Mouse (Mus musculus) heart, postnatal 0 days (tissue): ENCODE results near the gene Tmem184b.

Experiments used
- CTCF ChIP-seq: IDR thresholded peaks from 2 replicates; pipeline ENCODE4 v1.5.1; 2016; ENCODE audit warnings: antibody characterized with exemption, control low read depth, low read depth
- EP300 ChIP-seq: IDR thresholded peaks from 2 replicates; pipeline ENCODE4 v1.6.1; 2016; ENCODE audit warnings: antibody characterized with exemption, low read depth

DNA sequence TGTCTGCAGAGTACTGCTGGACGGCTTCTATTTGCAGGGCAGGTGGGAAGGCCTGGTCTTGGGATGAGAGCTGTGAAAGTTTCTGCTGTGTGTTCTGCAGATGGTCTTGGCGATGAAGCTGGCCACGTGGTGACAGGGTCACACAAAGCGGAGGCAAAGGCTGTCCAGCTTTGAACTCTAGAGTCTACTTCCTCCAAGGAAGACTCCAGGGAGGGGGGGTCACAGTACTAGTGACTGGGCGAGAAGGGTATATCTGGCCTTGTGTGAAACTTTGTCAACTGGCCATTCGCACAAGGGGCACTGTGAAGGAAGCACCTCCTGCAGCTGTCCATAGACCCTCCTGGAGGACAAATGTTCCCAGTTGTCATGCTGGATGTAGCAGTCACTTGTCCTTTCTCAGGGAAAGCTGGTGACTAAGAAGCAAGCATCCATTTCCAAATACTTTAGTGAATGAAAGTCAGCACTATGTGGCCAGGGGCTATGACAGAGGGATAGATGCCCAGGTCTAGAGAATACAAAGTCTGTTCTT is 19.4 kb upstream of the Tmem184b start:
- TF ChIP-seq CTCF (no peak), EP300 (no peak)
